Comparison of ENCODE assay signal across 9 mouse cellular contexts in the genomic region with DNA sequence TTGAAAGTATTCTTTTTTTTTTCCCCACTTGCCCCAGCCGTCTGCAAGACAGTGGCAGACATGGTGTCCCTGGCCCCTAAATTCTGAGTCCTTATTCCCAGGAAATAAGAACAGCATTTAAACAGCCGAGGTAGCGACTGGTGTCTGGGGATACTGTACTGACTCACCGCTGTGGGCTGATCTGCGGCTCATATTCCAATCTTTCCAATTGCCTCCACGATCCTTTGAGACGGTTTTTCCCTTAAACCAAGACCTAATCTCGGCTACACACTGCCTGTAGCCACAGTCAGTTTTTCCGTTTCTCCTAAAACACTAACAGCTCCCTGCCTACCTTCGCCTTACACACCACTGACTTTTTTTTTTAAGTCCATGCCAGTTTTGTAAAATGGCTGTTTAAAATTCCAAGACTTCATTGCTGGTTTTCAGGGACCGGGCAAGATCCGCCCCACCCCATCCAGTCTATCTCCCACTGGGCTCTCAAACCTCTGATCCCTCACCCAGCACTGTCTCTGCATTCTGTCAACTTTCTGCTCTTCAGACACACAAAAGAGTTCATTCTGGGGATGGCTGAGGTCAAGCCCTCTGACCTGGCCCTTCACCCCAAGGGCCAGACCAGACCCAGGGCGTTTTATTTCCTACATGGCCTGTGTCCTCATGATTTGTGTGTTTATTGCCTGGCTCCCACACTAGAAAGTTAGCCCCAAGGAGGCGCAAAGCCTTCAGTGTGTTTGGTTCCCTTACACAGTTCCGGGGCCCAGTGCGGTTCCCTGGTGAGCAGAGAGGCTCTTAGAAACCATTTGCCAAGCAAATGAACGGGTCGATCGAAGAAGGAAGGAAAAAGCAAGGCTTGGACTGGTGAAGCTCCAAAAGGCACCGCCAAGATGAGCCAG. TPM values are rescaled to one million over a fixed set of nuclear protein-coding genes. Genes with fewer than 3 reads are reported as not detected.
DNase-seq lines count a peak whose midpoint lies in the region; ATAC-seq lines count a peak whose summit lies in the region.
"Had no signal": no experiment of that assay in that cellular context is flagged by ENCODE, and none has a peak within 500 bp of the region (broad histone marks: within the 10 kb centered on the region; RNA-seq: fewer than 3 reads in every experiment).

No protein-coding gene starts in this region.

- peak overlapping the region; percentile 48 for H3K4me2 ChIP-seq in heart, embryonic 14.5 days (ENCODE audit: low read length)
- H3K4me2 ChIP-seq in forebrain, embryonic 16.5 days (ENCODE audit: low read length) = peak overlapping the region; percentile 89
- peak overlapping the region; percentile 99 for H3K4me2 ChIP-seq in midbrain, embryonic 13.5 days (replicated peaks)

- no peaks in the 10 kb centered on the region for H3K9me3 ChIP-seq in heart, embryonic 14.5 days (ENCODE audit: control insufficient read depth, low read length)
- H3K9me3 ChIP-seq in forebrain, embryonic 16.5 days (ENCODE audit: control insufficient read depth, low read length) = no peaks in the 10 kb centered on the region
- H3K9me3 ChIP-seq in midbrain, embryonic 13.5 days = no peaks in the 10 kb centered on the region

- H3K27me3 ChIP-seq in heart, embryonic 14.5 days (ENCODE audit: control insufficient read depth, insufficient read depth, low read length) = no peaks in the 10 kb centered on the region
- no peaks in the 10 kb centered on the region for H3K27me3 ChIP-seq in forebrain, embryonic 16.5 days (replicated peaks; ENCODE audit: control insufficient read depth, insufficient read depth, low read length)
- H3K27me3 ChIP-seq in midbrain, embryonic 13.5 days = no peaks in the 10 kb centered on the region

- H3K36me3 ChIP-seq in heart, embryonic 14.5 days (ENCODE audit: control insufficient read depth, insufficient read depth, low read length) = peaks cover 50% of the 10 kb centered on the region
- peaks cover 6% of the 10 kb centered on the region; the same call in 1 of the 2 replicates for H3K36me3 ChIP-seq in forebrain, embryonic 16.5 days (ENCODE audit: control insufficient read depth, insufficient read depth)
- H3K36me3 ChIP-seq in midbrain, embryonic 13.5 days = peaks cover 35% of the 10 kb centered on the region

- WGBS in heart, embryonic 14.5 days = 39% methylated on average over 20 of the region's 20 CpGs
- WGBS in forebrain, embryonic 16.5 days = 12% methylated on average over 20 of the region's 20 CpGs
- WGBS in midbrain, embryonic 13.5 days = 15% methylated on average over 20 of the region's 20 CpGs

- DNase-seq in heart, postnatal 25 days (ENCODE audit: low spot score) = no peak
- DNase-seq in Muller cell, postnatal 12 days (ENCODE audit: inconsistent ontology term) = peak; percentile 55
- DNase-seq in cerebellum, postnatal 14 days = no peak
- DNase-seq in left cerebral cortex, postnatal 4 days = no peak
- no peak for DNase-seq in thymus, postnatal 10 days (ENCODE audit: low spot score in 2 of 2)

- intact Hi-C loops in heart, postnatal 25 days (cut with DNase I) = loop anchor here (5.0 kb wide), 2 partner anchors 44 to 66 kb away; no protein-coding TSS in a partner anchor
- intact Hi-C loops in left cerebral cortex, postnatal 4 days (cut with DNase I) = loop anchor here (5.0 kb wide), 1 partner anchor 49 kb away; no protein-coding TSS in a partner anchor

- H3K9ac ChIP-seq in heart, embryonic 14.5 days (ENCODE audit: low read length) = peak overlapping the region; percentile 62
- peak overlapping the region; percentile 100 for H3K9ac ChIP-seq in forebrain, embryonic 16.5 days (replicated peaks; ENCODE audit: low read depth, low read length)
- peak overlapping the region; percentile 100 for H3K9ac ChIP-seq in midbrain, embryonic 13.5 days (replicated peaks)
- H3K9ac ChIP-seq: liver, embryonic 14.5 days had no signal

- peaks cover 25 to 34% of the 10 kb centered on the region in 2 experiments for H3K4me1 ChIP-seq in heart, embryonic 14.5 days (ENCODE audit: control insufficient read depth in 2 of 2, insufficient read depth in 2 of 2, low read length in 2 of 2)
- H3K4me1 ChIP-seq in forebrain, embryonic 16.5 days (replicated peaks; ENCODE audit: control insufficient read depth, insufficient read depth, low read length) = peaks cover 38% of the 10 kb centered on the region
- peaks cover 51% of the 10 kb centered on the region for H3K4me1 ChIP-seq in midbrain, embryonic 13.5 days (replicated peaks)

- H3K27ac ChIP-seq in heart, embryonic 14.5 days (replicated peaks in 1 of 2; ENCODE audit: control insufficient read depth in 1 of 2, insufficient read depth in 1 of 2, low read depth in 2 of 2, low read length in 2 of 2) = peak overlapping the region; percentile 17 to 34; a peak in 2 of 4 replicates
- peak overlapping the region; percentile 66 for H3K27ac ChIP-seq in forebrain, embryonic 16.5 days (ENCODE audit: low read length)
- H3K27ac ChIP-seq in midbrain, embryonic 13.5 days = peak overlapping the region; percentile 48
- H3K27ac ChIP-seq: liver, embryonic 14.5 days had no signal

- ATAC-seq in heart, embryonic 14.5 days (ENCODE audit: insufficient number of reproducible peaks, insufficient read depth, low FRiP score, low read depth) = no peak
- no peak for ATAC-seq in forebrain, embryonic 16.5 days
- no peak for ATAC-seq in midbrain, embryonic 13.5 days

- H3K4me3 ChIP-seq in heart, embryonic 14.5 days (ENCODE audit: control insufficient read depth in 1 of 2, insufficient read depth in 1 of 2, low read depth in 1 of 2, low read length in 2 of 2) = 0 out of 4 replicates have a peak overlapping the region, but pooled peaks of 1 of the 2 experiments have one; percentile 1
- H3K4me3 ChIP-seq in forebrain, embryonic 16.5 days (replicated peaks; ENCODE audit: low read length) = peak overlapping the region; percentile 59
- H3K4me3 ChIP-seq in midbrain, embryonic 13.5 days (replicated peaks) = peak overlapping the region; percentile 100

RNA-seq across cellular contexts. Expression of a gene that starts 6.5 kb away (rescaled TPM):
- 28.1 and 31.0 TPM in 2 replicates for polyA plus RNA-seq in heart, embryonic 14.5 days (2014; fragmentation: Nextera tagmentation; extraction: Ambion mirVana)
- 10 to 100 TPM; 50.5 to 59.1 TPM for total RNA-seq in heart, postnatal 25 days (2021)
- polyA plus RNA-seq in forebrain, embryonic 16.5 days (2015; fragmentation: Nextera tagmentation; extraction: Ambion mirVana) = 34.8 and 40.4 TPM in 2 replicates
- polyA plus RNA-seq in midbrain, embryonic 13.5 days (2015; fragmentation: Nextera tagmentation; extraction: Ambion mirVana) = 30.5 and 40.7 TPM in 2 replicates
- 100 to 1,000 TPM; 232 to 250 TPM for total RNA-seq in left cerebral cortex, postnatal 4 days (2021)

Comparison
In these comparisons a context has a peak if more than half of its experiments do, and no peak if none do; other contexts are left out.
1. H3K4me2 ChIP-seq: peak in every context shown above with its lines; median percentile 99 in midbrain, embryonic 13.5 days; 89 in forebrain, embryonic 16.5 days; 48 in heart, embryonic 14.5 days.